Mouse (Mus musculus): ENCODE measurements around the gene Slc22a4.
"Not testable (repeated sequence)": the region's sequence is repeated elsewhere in the genome, so short reads cannot be mapped to it uniquely, and the experiment has no call there.

The Slc22a4 gene

DNA sequence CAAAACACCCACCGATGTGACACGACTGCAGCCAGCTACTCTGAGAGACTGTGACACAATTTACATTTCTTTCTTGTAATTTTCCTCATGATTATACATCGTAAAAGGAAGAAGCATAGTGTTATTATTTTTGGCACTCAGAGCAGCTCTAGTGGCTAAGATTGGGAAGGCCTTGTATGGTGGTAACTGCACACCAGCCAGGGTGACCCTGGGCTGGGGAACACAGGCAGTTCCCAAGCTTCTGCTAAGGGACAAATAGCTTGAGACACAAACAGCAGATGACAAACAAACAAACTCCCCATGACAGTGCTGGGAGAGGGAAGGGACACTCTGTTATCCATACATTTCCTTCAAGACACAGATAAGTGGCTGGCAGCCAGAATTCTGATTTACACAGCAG lies 77.8 kb downstream of the Slc22a4 start:
- ATAC-seq (ENCODE audit: insufficient number of reproducible peaks, low FRiP score, low TSS enrichment): not testable (repeated sequence)

Data from cerebellum, adult (tissue).